Mouse (Mus musculus): Measurements from ENCODE around the gene Dcpp3. TPM values are rescaled to one million over a fixed set of nuclear protein-coding genes. Genes with fewer than 3 reads are reported as not detected.

Gene Dcpp3
- total RNA-seq, 2 experiments from 2014 or later, result not detected

DNA sequence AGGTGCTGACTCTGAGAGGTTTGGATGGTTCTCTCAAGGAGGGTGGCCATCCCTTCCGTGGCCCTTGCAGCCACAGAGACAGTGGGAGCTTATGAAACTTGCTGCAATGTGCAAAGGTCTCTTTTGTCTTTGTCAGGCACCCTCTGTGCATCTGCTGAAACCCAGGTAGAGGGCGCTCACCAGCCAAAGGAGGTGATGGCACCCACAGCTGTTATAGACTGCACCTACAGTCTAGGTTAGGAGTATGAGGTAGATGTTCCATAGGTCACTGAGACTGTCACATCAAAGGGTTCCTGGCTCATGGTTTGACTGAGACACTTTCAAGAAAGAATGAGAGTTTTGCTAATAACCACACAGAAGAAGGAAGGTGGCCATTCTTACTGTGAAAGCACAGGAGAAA, 51.5 kb downstream of the Dcpp3 start:
- intact Hi-C loops (cut with DNase I), result loop anchor here (2.0 kb wide), 1 partner anchor 24 kb away; no protein-coding TSS in a partner anchor
- DNase-seq, result no peak

Other genes with a start within 250 kb of the Dcpp3 start
- 100 to 1,000 TPM; 218 to 220 TPM for gene Hcfc1r1, start 243.9 kb upstream of the Dcpp3 start, total RNA-seq (2021)
- 10 to 100 TPM; 21.0 to 21.1 TPM for gene Thoc6, start 243.6 kb upstream of the Dcpp3 start, total RNA-seq (2021)
- gene Tnfrsf12a, start 240.0 kb upstream of the Dcpp3 start, total RNA-seq (2021), result 100 to 1,000 TPM; 138 to 142 TPM
- gene Cldn6, start 238.2 kb upstream of the Dcpp3 start, total RNA-seq (2021), result not detected
- gene Cldn9, start 233.4 kb upstream of the Dcpp3 start, total RNA-seq (2021), result not detected
- not detected for gene 1520401A03Rik, start 194.7 kb upstream of the Dcpp3 start, total RNA-seq (2021)
- 1 to 10 TPM; 7.7 to 9.3 TPM for gene Pkmyt1, start 191.1 kb upstream of the Dcpp3 start, total RNA-seq (2021)
- 10 to 100 TPM; 17.5 to 22.0 TPM for gene Paqr4, start 176.6 kb upstream of the Dcpp3 start, total RNA-seq (2021)
- gene Kremen2, start 171.6 kb upstream of the Dcpp3 start, total RNA-seq (2021), result not detected
- gene Flywch1, start 145.9 kb upstream of the Dcpp3 start, total RNA-seq (2021), result 10 to 100 TPM; 31.2 to 32.1 TPM
- gene Flywch2, start 131.4 kb upstream of the Dcpp3 start, total RNA-seq (2021), result 1 to 10 TPM; 2.3 to 2.4 TPM
- gene Srrm2, start 126.9 kb upstream of the Dcpp3 start, total RNA-seq (2021), result 100 to 1,000 TPM; 230 to 231 TPM
- gene Elob, start 88.3 kb upstream of the Dcpp3 start, total RNA-seq (2021), result 100 to 1,000 TPM; 379 to 407 TPM
- not detected for gene Prss33, start 81.4 kb upstream of the Dcpp3 start, total RNA-seq (2021)
- not detected for gene Prss32, start 73.6 kb upstream of the Dcpp3 start, total RNA-seq (2021)
- gene Prss41, start 73.3 kb upstream of the Dcpp3 start, total RNA-seq (2021), result not detected
- gene Prss21, start 49.4 kb upstream of the Dcpp3 start, total RNA-seq (2021), result not detected
- gene Dcpp1, start 36.6 kb upstream of the Dcpp3 start, total RNA-seq (2021), result not detected
- not detected for gene Dcpp2, start 36.6 kb upstream of the Dcpp3 start, total RNA-seq (2021)
- not detected for gene Sbp, start 24.2 kb downstream of the Dcpp3 start, total RNA-seq (2021)
- not detected for gene Sbpl, start 37.8 kb downstream of the Dcpp3 start, total RNA-seq (2021)
- gene Prss30, start 63.1 kb downstream of the Dcpp3 start, total RNA-seq (2021), result not detected
- not detected for gene Prss22, start 80.6 kb downstream of the Dcpp3 start, total RNA-seq (2021)
- gene Prss27, start 120.7 kb downstream of the Dcpp3 start, total RNA-seq (2021), result not detected
- gene Kctd5, start 156.0 kb downstream of the Dcpp3 start, total RNA-seq (2021), result 10 to 100 TPM; 19.5 to 20.8 TPM
- 10 to 100 TPM; 49.4 to 52.9 TPM for gene Pdpk1, start 233.5 kb downstream of the Dcpp3 start, total RNA-seq (2021)
- gene Amdhd2, start 246.3 kb downstream of the Dcpp3 start, total RNA-seq (2021), result 10 to 100 TPM; 20.7 to 22.8 TPM